Mouse (Mus musculus) adrenal gland, postnatal 25 days (tissue): ENCODE measurements around the gene D3Ertd751e. TPM values are rescaled to one million over a fixed set of nuclear protein-coding genes. Genes with fewer than 3 reads are reported as not detected.

Experiments
- DNase-seq: peaks from one replicate; pipeline ENCODE4 v3.0.0; 2021; ENCODE audit warnings: mixed read lengths
- long read RNA-seq: library from polyadenylated mRNA; stranded (forward); transcript quantifications from one replicate; pipeline ENCODE4 v2.0.0, GENCODE M21; 2021
- total RNA-seq: library from RNA; stranded (reverse); gene quantifications from 2 replicates; pipeline ENCODE4 v1.2.3, GENCODE M21; 2021

The D3Ertd751e gene
- 13.8 and 20.3 TPM in 2 replicates for total RNA-seq
- long read RNA-seq, partial matches to known transcripts: 1 of 6 reads
- long read RNA-seq, other reads (novel, unspliced or antisense): 3 of 6 reads

- DNase-seq: peak; percentile 97
Observed at GRCm38 (mm10) chr3:41742278-41742934, at the start of gene D3Ertd751e, which contains the start of gene Sclt1. D3Ertd751e (plus strand) TSS chr3:41742611. Sclt1 (minus strand) TSS chr3:41742514.

GRCm38 (mm10) chr3:41695681-41696080 lies 46.7 kb upstream of the D3Ertd751e start:
- DNase-seq: no peak

- no peak for DNase-seq
Observed at GRCm38 (mm10) chr3:41741601-41742277, 672 bp upstream of the D3Ertd751e start.

GRCm38 (mm10) chr3:41743436-41743835 lies 1.0 kb downstream of the D3Ertd751e start:
- no peak for DNase-seq

- no peak for DNase-seq
Observed at GRCm38 (mm10) chr3:41754556-41754955, 12.1 kb downstream of the D3Ertd751e start.

- no peak for DNase-seq
Observed at GRCm38 (mm10) chr3:41762091-41762490, 19.7 kb downstream of the D3Ertd751e start.

GRCm38 (mm10) chr3:41812447-41812846 lies 70.0 kb downstream of the D3Ertd751e start:
- DNase-seq: no peak

Other genes with a start within 250 kb of the D3Ertd751e start
- gene Jade1, start 186.9 kb upstream of the D3Ertd751e start, total RNA-seq: 50.1 and 56.5 TPM in 2 replicates
- gene Sclt1, start 97 bp upstream of the D3Ertd751e start, total RNA-seq: 11.6 and 13.2 TPM in 2 replicates